Mouse (Mus musculus) neural tube, embryonic 12.5 days (tissue): ENCODE measurements around the gene Sv2b. TPM values are rescaled to one million over a fixed set of nuclear protein-coding genes. Genes with fewer than 3 reads are reported as not detected.
"Not testable (repeated sequence)": the region's sequence is repeated elsewhere in the genome, so short reads cannot be mapped to it uniquely, and the experiment has no call there.

Source experiments
- ATAC-seq: fragments of 200-750 bp; cut with Nextera tagmentation; 2 replicates; pipeline ENCODE4 v1.8.0; 2017; ENCODE audit warnings: low read depth, mild to moderate bottlenecking, moderate TSS enrichment, moderate library complexity; ENCODE audit not compliant: low FRiP score
- H3K27ac ChIP-seq: fragments of 300-500 bp; sonication (generic); 2 replicates; pipeline ENCODE4 v1.5.1; 2016
- H3K27me3 ChIP-seq: fragments of 300-500 bp; sonication (generic); replicated peaks from 2 replicates; pipeline ENCODE4 v1.6.1; 2016; ENCODE audit warnings: mild to moderate bottlenecking
- H3K36me3 ChIP-seq: fragments of 300-500 bp; sonication (generic); 2 replicates; pipeline ENCODE4 v1.6.1; 2016; ENCODE audit warnings: mild to moderate bottlenecking
- H3K4me1 ChIP-seq: fragments of 300-500 bp; sonication (generic); 2 replicates; pipeline ENCODE4 v1.6.1; 2016
- H3K4me2 ChIP-seq: fragments of 300-500 bp; sonication (generic); replicated peaks from 2 replicates; pipeline ENCODE4 v1.6.1; 2016; ENCODE audit warnings: mild to moderate bottlenecking
- H3K4me3 ChIP-seq: fragments of 300-500 bp; sonication (generic); 2 replicates; pipeline ENCODE4 v1.5.1; 2016
- H3K9ac ChIP-seq: fragments of 300-500 bp; sonication (generic); 2 replicates; pipeline ENCODE4 v1.6.1; 2016; ENCODE audit warnings: mild to moderate bottlenecking
- H3K9me3 ChIP-seq: fragments of 300-500 bp; sonication (generic); 2 replicates; pipeline ENCODE4 v1.6.1; 2016; ENCODE audit warnings: mild to moderate bottlenecking
- WGBS: fragments of 180-500 bp; shearing (Covaris S2); methylation state at CpG from one replicate; pipeline ENCODE4 v1.1.7; 2016; 5-methylcytosine and 5-hydroxymethylcytosine counted together
- polyA plus RNA-seq: library from polyadenylated mRNA; unstranded; fragments of >200 nt; fragmentation: Nextera tagmentation; extraction: Ambion mirVana; gene quantifications from 2 replicates; pipeline ENCODE4 v1.2.1, GENCODE M21; 2016

The Sv2b gene
- polyA plus RNA-seq: 5.5 and 7.3 TPM in 2 replicates

GRCm38 (mm10) chr7:75308457-75309312 is at the start of gene Sv2b:
Gene Sv2b, minus strand, starts transcription at chr7:75309262.
- 0 out of 2 replicates have a peak, but pooled peaks have one; percentile 53 for ATAC-seq
- Histone ChIP-seq H3K27me3 (peaks cover 29% of the 10 kb centered on the region), H3K9me3 (no peaks in the 10 kb centered on the region), H3K36me3 (no peaks in the 10 kb centered on the region), H3K4me3 (peak within 1 kb of the TSS; percentile 46), H3K4me1 (peaks cover 19% of the 10 kb centered on the region), H3K4me2 (peak within 1 kb of the TSS; percentile 96), H3K9ac (peak within 1 kb of the TSS; percentile 54), H3K27ac (no peak within 1 kb of the TSS)
- under 1% methylated on average over 46 of the region's 46 CpGs for WGBS

GRCm38 (mm10) chr7:75358284-75358851 is 49.3 kb upstream of the Sv2b start:
- no peak overlapping the region for H3K27ac ChIP-seq
- H3K4me1 ChIP-seq: no peaks in the 10 kb centered on the region
- no peaks in the 10 kb centered on the region for H3K36me3 ChIP-seq
- WGBS: 59% methylated on average over 4 of the region's 4 CpGs
- H3K27me3 ChIP-seq: no peaks in the 10 kb centered on the region
- no peak overlapping the region for H3K4me2 ChIP-seq
- ATAC-seq: no peak
- H3K9me3 ChIP-seq: 0 out of 2 replicates have a peak, but pooled peaks cover 3% of the 10 kb centered on the region
- H3K4me3 ChIP-seq: no peak overlapping the region
- H3K9ac ChIP-seq: no peak overlapping the region

DNA sequence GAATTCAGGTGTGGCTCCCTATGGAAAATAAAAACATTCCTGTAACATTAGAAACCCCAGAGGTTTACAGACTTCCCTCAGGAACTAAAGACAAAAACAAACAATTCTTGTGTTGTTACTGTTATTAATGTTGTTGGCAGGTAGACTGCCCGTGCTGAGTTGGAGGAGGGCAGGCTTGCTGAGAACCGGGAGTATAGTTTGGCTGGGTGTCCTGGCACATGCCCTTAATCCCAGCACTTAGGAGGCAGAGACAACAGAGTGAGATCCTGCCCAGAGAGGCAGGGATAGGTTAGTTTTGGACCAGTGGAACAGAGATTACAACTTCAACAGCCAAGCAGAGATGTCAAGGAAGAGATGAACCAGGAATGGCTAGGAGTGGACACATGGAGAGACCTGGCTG is 46.5 kb upstream of the Sv2b start:
- no peak overlapping the region for H3K4me3 ChIP-seq
- H3K27me3 ChIP-seq: no peaks in the 10 kb centered on the region
- H3K27ac ChIP-seq: no peak overlapping the region
- H3K9me3 ChIP-seq: no peaks in the 10 kb centered on the region
- ATAC-seq: no peak
- no peaks in the 10 kb centered on the region for H3K4me1 ChIP-seq
- 79% methylated on average over 2 of the region's 2 CpGs for WGBS
- no peak overlapping the region for H3K4me2 ChIP-seq
- no peak overlapping the region for H3K9ac ChIP-seq
- H3K36me3 ChIP-seq: no peaks in the 10 kb centered on the region

DNA sequence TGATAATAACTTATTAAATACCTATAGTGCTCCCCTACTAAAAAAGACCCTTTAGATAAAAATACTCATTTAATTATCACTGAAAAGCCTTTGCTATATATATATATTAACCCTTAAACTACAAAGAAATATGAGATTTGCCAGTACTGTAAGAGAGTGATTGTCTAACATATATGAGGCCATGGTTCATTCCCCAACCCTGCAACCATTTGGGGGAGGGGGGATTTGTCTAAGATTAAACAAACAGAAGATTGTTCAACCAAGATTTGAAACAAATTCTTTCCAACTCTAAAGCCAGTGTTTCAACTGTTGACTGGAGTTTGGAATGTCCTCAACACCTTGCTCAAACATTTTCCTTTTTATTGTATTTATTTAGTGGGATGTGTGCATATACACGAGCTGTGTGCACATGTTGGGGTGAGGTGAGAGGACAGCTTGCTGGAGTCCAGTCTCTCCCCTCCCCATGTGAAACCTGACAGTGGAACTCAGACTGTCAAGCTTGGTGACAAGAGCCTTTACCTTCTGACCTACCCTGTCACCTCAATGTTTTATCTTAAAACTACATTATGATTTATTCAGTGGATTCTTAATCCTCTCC is 43.8 kb upstream of the Sv2b start:
- Histone ChIP-seq H3K9me3 (no peaks in the 10 kb centered on the region), H3K4me1 (no peaks in the 10 kb centered on the region), H3K9ac (no peak overlapping the region), H3K36me3 (no peaks in the 10 kb centered on the region), H3K27ac (no peak overlapping the region), H3K4me2 (no peak overlapping the region), H3K27me3 (no peaks in the 10 kb centered on the region), H3K4me3 (no peak overlapping the region)
- ATAC-seq: no peak
- WGBS: 50% methylated on average over 1 of the region's 1 CpGs

- Histone ChIP-seq H3K4me1 (no peaks in the 10 kb centered on the region), H3K4me3 (no peak overlapping the region), H3K27me3 (no peaks in the 10 kb centered on the region), H3K4me2 (no peak overlapping the region), H3K27ac (no peak overlapping the region), H3K36me3 (no peaks in the 10 kb centered on the region), H3K9ac (no peak overlapping the region), H3K9me3 (no peaks in the 10 kb centered on the region)
- WGBS: 78% methylated on average over 2 of the region's 2 CpGs
- no peak for ATAC-seq
Measured at GRCm38 (mm10) chr7:75350172-75350571, 41.1 kb upstream of the Sv2b start.

GRCm38 (mm10) chr7:75332311-75332710 is 23.2 kb upstream of the Sv2b start:
- no peak for ATAC-seq
- Histone ChIP-seq H3K9me3 (no peaks in the 10 kb centered on the region), H3K4me3 (no peak overlapping the region), H3K27ac (no peak overlapping the region), H3K36me3 (no peaks in the 10 kb centered on the region), H3K27me3 (no peaks in the 10 kb centered on the region), H3K9ac (no peak overlapping the region), H3K4me2 (no peak overlapping the region), H3K4me1 (peaks cover 17% of the 10 kb centered on the region)
- WGBS: 39% methylated on average over 3 of the region's 3 CpGs

DNA sequence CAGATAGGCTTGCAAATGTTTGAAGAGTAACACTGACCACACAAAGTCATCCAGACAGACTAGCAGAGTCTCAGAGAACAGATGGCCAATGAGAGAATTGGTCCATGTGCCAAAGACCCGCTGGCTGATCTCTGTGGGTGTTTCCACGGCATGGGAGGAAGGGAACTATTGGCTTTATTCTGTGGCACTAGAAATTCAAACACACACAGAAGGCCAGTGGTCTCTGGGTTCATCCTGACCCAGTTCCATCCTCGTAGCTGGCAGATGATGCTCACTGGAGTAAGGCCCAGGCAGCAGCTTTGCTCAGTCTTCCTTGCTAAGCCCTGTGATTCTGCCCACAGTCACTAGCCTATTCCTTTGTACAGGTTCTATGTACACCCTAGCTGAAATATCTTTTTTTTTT is 20.7 kb upstream of the Sv2b start:
- Histone ChIP-seq H3K4me2 (no peak overlapping the region), H3K9ac (no peak overlapping the region), H3K27ac (0 out of 2 replicates have a peak overlapping the region, but pooled peaks have one; percentile 26), H3K9me3 (no peaks in the 10 kb centered on the region), H3K36me3 (no peaks in the 10 kb centered on the region), H3K4me3 (no peak overlapping the region), H3K4me1 (peaks cover 17% of the 10 kb centered on the region), H3K27me3 (no peaks in the 10 kb centered on the region)
- 54% methylated on average over 3 of the region's 3 CpGs for WGBS
- ATAC-seq: 0 out of 2 replicates have a peak, but pooled peaks have one; percentile 15

DNA sequence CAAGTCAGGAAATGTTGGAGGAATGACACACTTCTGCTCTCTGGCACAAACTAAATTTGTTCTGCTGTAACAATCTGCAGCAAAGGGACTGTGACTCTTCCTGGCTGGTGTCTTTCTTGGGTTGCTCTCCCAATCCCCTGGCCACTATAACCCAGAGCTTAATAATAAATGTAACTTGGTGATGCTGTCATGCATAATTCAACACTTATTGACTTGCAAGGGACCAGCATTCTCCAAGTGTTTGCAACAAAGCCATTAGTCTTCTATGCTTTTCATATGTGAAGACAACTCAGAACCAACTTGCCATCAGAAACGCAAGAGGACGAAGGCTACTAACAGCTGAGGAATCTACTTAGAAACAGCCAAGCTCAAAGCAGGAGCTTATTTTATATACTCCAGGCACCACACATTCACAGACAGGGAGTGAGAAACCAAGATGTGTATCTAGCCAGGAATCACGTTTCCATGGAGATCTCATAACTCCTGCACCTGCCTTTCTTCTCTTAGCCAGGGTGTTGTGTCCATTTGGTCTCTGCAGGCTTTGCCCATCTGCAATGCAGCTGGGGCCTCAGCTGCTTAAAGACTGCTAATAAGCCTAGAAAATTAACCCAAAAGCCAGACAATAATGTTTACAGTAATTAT is 19.8 kb upstream of the Sv2b start:
- no peak overlapping the region for H3K27ac ChIP-seq
- no peak overlapping the region for H3K9ac ChIP-seq
- no peak overlapping the region for H3K4me2 ChIP-seq
- H3K27me3 ChIP-seq: no peaks in the 10 kb centered on the region
- H3K9me3 ChIP-seq: no peaks in the 10 kb centered on the region
- peak; percentile 90 for ATAC-seq
- H3K4me1 ChIP-seq: peaks cover 17% of the 10 kb centered on the region
- 36% methylated on average over 3 of the region's 3 CpGs for WGBS
- H3K4me3 ChIP-seq: no peak overlapping the region
- no peaks in the 10 kb centered on the region for H3K36me3 ChIP-seq

DNA sequence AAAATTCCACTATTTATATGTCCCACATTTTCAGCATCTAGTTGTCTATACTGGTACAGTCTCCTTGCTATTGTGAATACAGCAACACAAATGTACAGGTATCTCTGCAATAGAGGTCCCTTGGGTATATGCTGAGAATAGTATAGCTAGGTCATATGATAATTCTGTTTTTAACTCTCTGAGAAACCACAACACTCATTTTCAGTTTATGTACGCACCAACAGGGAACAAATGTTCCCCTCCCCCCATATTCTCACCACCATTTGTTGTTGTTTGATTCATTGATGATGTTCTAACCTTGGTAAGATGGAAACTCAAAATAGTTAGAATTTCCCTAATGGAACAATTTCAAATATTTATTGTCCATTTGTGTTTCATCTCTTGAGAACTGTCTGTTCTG is 16.2 kb upstream of the Sv2b start:
- no peak overlapping the region for H3K9ac ChIP-seq
- no peaks in the 10 kb centered on the region for H3K9me3 ChIP-seq
- no peak overlapping the region for H3K4me3 ChIP-seq
- no peak for ATAC-seq
- H3K36me3 ChIP-seq: no peaks in the 10 kb centered on the region
- no peak overlapping the region for H3K4me2 ChIP-seq
- no peak overlapping the region for H3K27ac ChIP-seq
- 88% methylated on average over 1 of the region's 1 CpGs for WGBS
- H3K27me3 ChIP-seq: no peaks in the 10 kb centered on the region
- peaks cover 17% of the 10 kb centered on the region for H3K4me1 ChIP-seq

DNA sequence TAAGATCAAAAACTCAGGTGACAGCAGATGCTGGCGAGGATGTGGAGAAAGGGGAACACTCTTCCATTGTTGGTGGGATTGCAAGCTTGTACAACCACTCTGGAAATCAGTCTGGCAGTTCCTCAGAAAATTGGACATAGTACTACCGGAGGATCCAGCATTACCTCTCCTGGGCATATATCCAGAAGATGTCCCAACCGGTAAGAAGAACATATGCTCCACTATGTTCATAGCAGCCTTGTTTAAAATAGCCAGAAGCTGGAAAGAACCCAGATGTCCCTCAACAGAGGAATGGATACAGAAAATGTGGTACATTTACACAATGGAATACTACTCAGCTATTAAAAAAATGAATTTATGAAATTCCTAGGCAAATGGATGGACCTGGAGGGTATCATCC is 13.7 kb upstream of the Sv2b start:
- H3K27me3 ChIP-seq, H3K4me2 ChIP-seq, ATAC-seq, H3K9ac ChIP-seq, H3K9me3 ChIP-seq, H3K36me3 ChIP-seq, H3K4me1 ChIP-seq, H3K4me3 ChIP-seq, H3K27ac ChIP-seq: not testable (repeated sequence)
- WGBS: 93% methylated on average over 3 of the region's 3 CpGs

- Histone ChIP-seq H3K27me3 (no peaks in the 10 kb centered on the region), H3K4me2 (no peak overlapping the region), H3K27ac (no peak overlapping the region), H3K4me1 (no peaks in the 10 kb centered on the region), H3K36me3 (no peaks in the 10 kb centered on the region), H3K9me3 (no peaks in the 10 kb centered on the region), H3K4me3 (no peak overlapping the region), H3K9ac (no peak overlapping the region)
- no peak for ATAC-seq
Measured at GRCm38 (mm10) chr7:75320009-75320408, 10.9 kb upstream of the Sv2b start.

DNA sequence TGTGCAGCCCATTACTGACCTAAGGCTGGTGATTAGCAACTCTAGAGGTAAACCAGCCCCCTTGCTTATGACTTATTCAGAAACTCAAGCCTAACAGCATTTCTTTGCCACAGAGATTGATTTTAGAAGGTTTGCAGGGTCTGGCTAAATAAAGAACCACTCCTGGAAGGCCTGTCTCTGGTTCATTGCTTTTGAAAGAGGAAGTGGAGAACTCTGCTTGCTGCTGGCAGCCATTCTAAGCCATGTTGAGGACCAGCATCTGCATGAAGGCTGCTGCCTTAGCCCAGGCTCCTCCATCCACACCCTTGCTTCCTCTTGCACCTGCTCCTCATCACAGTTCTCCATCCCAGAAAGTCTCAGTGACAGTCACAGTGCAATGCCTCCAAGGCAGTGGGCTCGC is 9.3 kb upstream of the Sv2b start:
- WGBS: 91% methylated on average over 1 of the region's 1 CpGs
- no peaks in the 10 kb centered on the region for H3K36me3 ChIP-seq

More for the DNA sequence above, 9.3 kb upstream of the Sv2b start:
- Histone ChIP-seq H3K27me3 (no peaks in the 10 kb centered on the region), H3K9ac (no peak overlapping the region), H3K27ac (no peak overlapping the region), H3K9me3 (no peaks in the 10 kb centered on the region), H3K4me2 (no peak overlapping the region), H3K4me3 (no peak overlapping the region), H3K4me1 (no peaks in the 10 kb centered on the region)
- no peak for ATAC-seq
